Mouse (Mus musculus) CH12F3 (cell line): Measurements from ENCODE around the gene Fam78a.

Experiments
- in situ Hi-C: fragments of 300-500 bp; cut with MboI; formaldehyde crosslinking; loops from 2 replicates; pipeline ENCODE4 v1.14.3; 2020; ENCODE audit warnings: low sequenced_read_pairs

The Fam78a gene

DNA sequence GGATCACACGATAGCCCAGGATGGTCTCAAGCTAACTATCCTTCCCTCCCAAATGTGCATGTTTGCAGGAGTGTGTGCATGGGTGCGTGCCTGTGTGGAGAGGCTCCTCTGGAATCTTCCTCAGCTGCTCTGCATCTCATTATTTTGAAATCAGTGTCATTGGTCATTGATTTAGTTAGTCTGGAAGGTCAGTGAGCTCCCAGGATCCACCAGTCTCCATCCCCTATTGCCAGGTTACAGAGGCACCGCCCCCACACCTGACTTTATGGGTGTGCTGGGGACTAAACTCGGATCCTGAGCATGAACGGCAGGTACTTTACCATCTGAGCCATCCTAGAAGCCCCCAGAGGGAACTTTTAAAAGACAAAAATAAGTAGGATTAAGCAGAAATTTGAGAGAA lies 18.3 kb upstream of the Fam78a start:
- in situ Hi-C loops: no loop called here

DNA sequence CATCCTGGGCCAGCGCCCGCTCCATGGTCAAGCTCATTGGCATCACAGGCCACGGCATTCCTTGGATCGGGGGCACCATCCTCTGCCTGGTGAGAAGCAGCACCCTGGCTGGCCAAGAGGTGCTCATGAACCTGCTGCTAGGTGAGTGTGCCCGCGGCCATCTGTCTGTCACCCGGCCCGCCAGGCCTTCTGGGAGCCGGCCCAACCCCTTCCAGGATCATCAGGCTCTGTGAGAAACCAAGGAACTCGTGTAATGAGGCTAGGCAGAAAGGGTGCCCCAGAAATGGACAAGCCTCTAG lies 11.4 kb upstream of the Fam78a start:
- in situ Hi-C loops: no loop called here

DNA sequence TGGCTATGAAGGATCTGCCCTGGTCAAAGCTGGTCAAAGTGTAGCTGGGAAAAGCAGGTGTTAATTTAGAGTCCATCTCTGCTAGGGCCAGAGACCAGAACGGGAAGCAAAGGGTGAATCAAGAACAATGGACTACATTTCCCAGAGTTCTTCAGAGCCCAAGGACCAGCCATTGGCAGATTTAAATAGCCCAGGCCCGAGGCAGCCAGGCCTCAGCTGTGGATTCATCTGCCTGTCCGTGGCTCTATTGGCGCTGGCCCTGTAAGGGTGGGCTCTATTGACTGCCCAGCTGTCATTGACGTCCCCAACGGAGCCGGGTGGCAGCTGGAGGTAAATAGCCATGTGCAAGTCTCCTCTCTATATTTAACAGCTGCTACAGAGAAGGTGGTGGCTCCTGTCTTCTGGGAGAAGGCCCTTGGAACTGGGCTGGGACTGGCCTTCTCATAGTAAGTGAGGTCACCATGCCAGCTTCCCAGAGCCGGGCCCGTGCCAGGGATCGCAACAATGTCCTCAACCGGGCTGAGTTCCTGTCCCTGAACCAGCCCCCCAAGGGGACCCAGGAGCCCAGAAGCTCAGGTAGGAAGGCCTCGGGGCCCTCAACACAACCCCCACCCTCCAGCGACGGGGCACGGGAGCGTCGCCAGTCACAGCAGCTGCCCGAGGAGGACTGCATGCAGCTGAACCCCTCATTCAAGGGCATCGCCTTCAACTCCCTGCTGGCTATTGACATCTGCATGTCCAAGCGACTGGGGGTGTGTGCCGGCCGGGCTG lies 10.9 kb upstream of the Fam78a start, which contains the start of gene Plpp7:
Plpp7 (plus strand) TSS at position 178 of the 771 bp plus-strand sequence.
- in situ Hi-C loops: no loop called here

- in situ Hi-C loops: no loop called here
These were observed 9.5 kb upstream of the Fam78a start for GRCm38 (mm10) chr2:32094001-32094707.

DNA sequence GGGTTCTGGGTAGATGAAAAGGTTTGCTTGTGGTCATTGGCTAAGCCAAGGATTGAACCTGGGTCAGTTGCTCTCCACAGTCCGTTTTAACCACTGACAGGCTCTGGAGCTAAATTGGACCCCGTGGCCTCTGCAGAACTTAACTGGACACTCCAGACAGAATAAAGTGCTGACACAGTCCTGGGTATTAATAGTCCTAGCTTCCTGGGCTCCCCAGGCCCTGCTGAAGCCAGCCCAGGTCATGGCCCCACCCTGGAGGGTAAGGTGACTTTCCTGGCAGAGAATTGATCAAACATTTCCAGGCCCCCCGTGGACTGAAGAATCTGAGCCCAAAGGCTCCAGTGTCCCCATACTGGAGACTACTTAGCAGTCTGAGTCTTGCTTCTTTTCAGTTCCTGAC lies 7.3 kb upstream of the Fam78a start:
- in situ Hi-C loops: no loop called here

DNA sequence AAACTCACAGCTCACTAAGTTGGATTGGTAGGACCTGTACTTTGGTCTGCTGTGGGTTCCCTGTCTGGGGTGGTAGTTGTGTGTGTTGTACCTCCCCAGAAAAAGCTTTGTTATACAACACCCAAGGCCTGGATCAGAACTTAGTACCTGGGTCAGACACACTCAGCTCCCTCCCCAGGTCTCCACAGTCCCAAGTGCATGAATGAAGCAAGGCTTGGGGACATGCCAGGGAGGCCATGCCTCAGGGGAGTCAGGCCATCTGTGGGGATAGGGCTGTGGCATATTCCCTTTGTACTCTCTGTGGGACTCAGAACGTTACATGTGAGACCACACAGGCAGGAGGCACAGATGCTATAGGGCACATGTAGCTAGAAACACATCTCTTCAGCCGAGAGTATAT lies 5.5 kb upstream of the Fam78a start:
- in situ Hi-C loops: no loop called here

DNA sequence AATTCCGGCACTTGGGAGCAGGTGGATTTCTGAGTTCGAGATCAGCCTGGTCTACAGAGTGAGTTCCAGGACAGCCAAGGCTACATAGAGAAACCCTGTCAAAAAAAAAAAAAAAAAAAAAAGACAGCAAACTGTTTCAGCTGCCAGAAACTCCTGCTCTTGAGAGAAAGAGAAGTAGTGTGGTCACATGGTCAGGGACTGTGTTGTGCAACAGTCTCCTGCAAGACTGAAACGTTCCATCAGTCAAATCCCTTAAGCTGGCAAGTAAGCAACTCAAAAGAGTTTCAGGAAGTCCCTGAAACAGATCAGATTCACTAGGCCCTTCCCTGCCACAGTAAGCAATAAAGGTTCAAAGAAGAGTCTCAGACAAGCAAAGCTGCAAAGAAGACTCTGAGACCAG lies 4.9 kb upstream of the Fam78a start:
- in situ Hi-C loops: no loop called here

- in situ Hi-C loops: no loop called here
These were observed 3.8 kb upstream of the Fam78a start for GRCm38 (mm10) chr2:32088372-32088981.

GRCm38 (mm10) chr2:32087606-32088005 lies 2.9 kb upstream of the Fam78a start:
- in situ Hi-C loops: no loop called here

GRCm38 (mm10) chr2:32085231-32085630 lies 574 bp upstream of the Fam78a start:
- in situ Hi-C loops: no loop called here

- in situ Hi-C loops: no loop called here
These were observed 179 bp upstream of the Fam78a start for GRCm38 (mm10) chr2:32084872-32085199.

GRCm38 (mm10) chr2:32083159-32084011 lies 1.3 kb downstream of the Fam78a start:
- in situ Hi-C loops: no loop called here

DNA sequence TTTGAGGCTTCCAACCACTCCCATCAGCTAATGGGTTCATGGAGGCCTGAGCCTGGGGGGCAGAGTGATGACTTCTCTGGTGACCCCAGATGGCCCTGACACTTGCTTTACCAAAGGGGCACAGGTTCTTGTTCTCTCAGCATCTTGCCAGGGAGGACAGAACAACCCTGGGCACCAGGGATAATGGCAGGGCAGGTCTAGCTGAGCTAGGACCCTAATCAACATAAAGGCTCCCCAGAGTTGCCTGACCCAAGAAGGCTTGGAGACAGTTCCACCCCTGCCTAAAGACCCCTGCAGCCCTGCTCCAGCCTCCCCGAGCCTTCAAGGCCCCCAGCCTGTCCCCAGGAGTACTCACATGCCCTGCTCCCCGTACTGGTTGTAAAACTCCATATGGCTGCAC lies 2.4 kb downstream of the Fam78a start:
- in situ Hi-C loops: no loop called here

DNA sequence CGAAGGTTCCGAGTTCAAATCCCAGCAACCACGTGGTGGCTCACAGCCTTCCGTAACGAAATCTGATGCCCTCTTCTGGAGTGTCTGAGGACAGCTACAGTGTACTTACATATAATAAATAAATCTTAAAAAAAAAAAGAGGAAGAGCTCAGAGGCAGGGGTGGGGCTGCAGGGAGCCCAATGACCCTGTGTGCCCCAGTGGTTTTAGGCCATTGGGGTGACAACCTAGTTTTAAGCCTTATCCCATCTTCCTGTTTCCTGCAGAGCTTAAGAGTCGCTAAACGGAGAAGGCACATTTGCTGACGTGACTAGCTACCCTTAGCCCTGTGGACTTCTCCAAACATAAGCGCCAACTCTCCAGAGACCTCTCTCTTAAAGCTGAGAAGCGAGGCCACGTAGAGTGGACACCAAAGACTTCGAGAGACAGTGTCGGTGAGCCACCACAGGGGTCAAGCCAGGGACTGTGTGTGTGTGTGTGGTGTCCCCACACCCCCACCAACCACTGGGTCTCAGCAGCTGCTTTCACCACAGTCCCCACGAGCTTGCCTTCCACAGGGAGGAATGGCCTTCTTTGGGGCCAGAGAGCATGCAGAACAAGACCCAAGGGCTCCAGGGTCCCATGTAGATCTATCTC lies 3.2 kb downstream of the Fam78a start:
- in situ Hi-C loops: no loop called here

- in situ Hi-C loops: no loop called here
These were observed 4.0 kb downstream of the Fam78a start for GRCm38 (mm10) chr2:32080681-32081080.

GRCm38 (mm10) chr2:32079191-32079725 lies 5.4 kb downstream of the Fam78a start:
- in situ Hi-C loops: no loop called here

DNA sequence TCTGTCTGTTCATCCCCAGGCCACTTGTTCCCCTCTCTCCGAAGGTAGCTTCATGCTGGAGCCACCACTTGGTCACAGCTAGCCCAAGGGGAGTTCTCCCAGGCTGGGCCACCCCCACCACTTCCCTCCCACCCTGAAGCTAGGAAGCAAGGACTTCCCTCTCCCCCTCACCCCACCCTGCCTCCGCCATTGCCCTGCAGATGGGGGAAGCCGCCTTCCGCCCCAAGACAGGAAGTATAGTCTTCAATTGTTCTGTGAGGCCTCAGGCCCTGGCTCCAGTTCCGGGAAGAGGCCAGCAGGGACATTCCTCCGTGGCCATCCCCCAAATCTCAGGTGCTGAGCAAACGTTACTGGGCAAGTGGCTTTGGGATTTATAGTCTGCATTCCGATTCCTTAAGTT lies 6.1 kb downstream of the Fam78a start:
- in situ Hi-C loops: no loop called here

DNA sequence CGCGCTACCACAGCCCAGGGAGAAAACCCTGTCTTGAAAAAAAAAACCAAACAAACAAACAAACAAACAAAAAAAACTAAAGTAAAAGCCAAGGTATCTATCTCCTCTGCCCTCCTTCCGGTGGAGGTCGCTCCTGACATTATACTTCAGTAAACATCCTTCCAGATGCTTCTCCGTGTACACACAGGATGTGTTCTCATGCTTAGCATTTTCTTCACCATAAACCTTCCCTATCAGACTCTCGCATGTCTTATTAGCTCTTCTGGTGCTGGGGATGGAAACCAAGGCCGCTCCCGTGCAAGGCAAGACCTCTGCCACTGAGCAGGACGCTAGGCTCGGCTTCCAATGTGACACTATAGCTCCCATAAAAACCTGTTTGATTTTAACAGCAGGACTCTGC lies 6.9 kb downstream of the Fam78a start:
- in situ Hi-C loops: no loop called here

DNA sequence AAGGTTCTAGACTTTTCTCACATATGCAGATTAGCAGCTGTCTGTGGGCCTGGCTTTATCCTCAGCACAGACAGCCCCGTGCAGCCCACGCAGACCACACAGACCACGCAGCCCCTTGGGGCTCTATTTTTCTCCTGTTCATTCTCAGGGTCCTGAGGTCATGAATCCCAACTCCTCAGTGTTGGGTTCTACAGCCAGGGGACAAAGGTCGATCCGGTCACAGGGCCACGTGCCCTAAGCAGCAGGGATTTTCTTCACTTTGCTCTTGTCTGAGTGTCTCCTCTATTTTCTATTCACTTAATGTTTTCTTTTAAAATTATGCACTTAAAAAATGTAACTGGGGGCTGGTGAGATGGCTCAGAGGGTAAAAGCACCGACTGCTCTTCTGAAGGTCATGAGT lies 9.3 kb downstream of the Fam78a start:
- in situ Hi-C loops: no loop called here

GRCm38 (mm10) chr2:32074404-32074803 lies 10.3 kb downstream of the Fam78a start:
- in situ Hi-C loops: no loop called here

DNA sequence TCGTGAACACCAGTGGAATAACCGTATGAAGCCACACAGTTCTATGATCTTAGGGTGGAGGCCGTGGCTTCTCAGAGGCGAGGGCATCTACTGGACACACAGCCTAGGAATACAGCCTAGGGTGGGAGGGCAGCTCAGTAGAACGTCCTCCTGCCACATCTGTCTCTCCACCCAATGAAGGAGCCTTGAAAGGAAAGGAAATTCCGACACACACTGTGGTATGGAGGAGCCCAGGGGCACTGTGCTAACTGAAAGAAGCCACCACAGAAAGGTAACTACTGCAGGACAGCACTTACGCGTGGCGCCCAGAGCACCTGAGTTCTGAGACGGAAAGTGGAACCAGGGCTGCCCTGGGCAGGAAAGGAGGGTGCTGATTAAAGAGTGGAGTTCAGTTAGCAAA lies 13.9 kb downstream of the Fam78a start:
- in situ Hi-C loops: no loop called here
